Mouse (Mus musculus) liver, embryonic 16.5 days (tissue): ENCODE data around the gene Olfr312. TPM values are rescaled to one million over a fixed set of nuclear protein-coding genes. Genes with fewer than 3 reads are reported as not detected.
"Not testable (repeated sequence)": the region's sequence is repeated elsewhere in the genome, so short reads cannot be mapped to it uniquely, and the experiment has no call there.

Experiments
- ATAC-seq: fragments of 200-750 bp; cut with Nextera tagmentation; 2 replicates; pipeline ENCODE4 v1.8.0; 2017; ENCODE audit warnings: low read depth, mild to moderate bottlenecking, moderate number of reproducible peaks, moderate library complexity
- H3K27ac ChIP-seq: fragments of 300-500 bp; sonication (generic); 2 replicates; pipeline ENCODE4 v1.5.1; 2014; ENCODE audit warnings: mild to moderate bottlenecking, low read length
- H3K27me3 ChIP-seq: fragments of 300-500 bp; sonication (generic); 2 replicates; pipeline ENCODE4 v1.6.1; 2014; ENCODE audit warnings: low read depth, low read length, mixed read lengths; ENCODE audit not compliant: control insufficient read depth, insufficient read depth
- H3K36me3 ChIP-seq: fragments of 300-500 bp; sonication (generic); 2 replicates; pipeline ENCODE4 v1.6.1; 2014; ENCODE audit warnings: mild to moderate bottlenecking; ENCODE audit not compliant: control insufficient read depth, insufficient read depth
- H3K4me1 ChIP-seq: fragments of 300-500 bp; sonication (generic); 2 replicates; pipeline ENCODE4 v1.6.1; 2014; ENCODE audit warnings: low read depth, low read length, mixed read lengths; ENCODE audit not compliant: control insufficient read depth
- H3K4me2 ChIP-seq: fragments of 300-500 bp; sonication (generic); 2 replicates; pipeline ENCODE4 v1.6.1; 2014; ENCODE audit warnings: low read depth, low read length, mixed read lengths
- H3K4me3 ChIP-seq: fragments of 300-500 bp; sonication (generic); 2 replicates; pipeline ENCODE4 v1.5.1; 2014; ENCODE audit warnings: low read depth, mild to moderate bottlenecking, low read length
- H3K9ac ChIP-seq: fragments of 300-500 bp; sonication (generic); 2 replicates; pipeline ENCODE4 v1.6.1; 2014; ENCODE audit warnings: low read depth, low read length
- H3K9me3 ChIP-seq: fragments of 300-500 bp; sonication (generic); replicated peaks from 2 replicates; pipeline ENCODE4 v1.6.1; 2016; ENCODE audit warnings: low read length; ENCODE audit not compliant: control insufficient read depth
- whole genome bisulfite sequencing: fragments of 180-500 bp; shearing (Covaris S2); extraction: QIAGEN DNeasy Blood & Tissue Kit; methylation state at CpG from one replicate; pipeline ENCODE4 v1.1.7; 2014; ENCODE audit not compliant: insufficient replicate concordance; 5-methylcytosine and 5-hydroxymethylcytosine counted together
- polyA plus RNA-seq: library from polyadenylated mRNA; unstranded; fragments of >200 nt; fragmentation: Nextera tagmentation; extraction: Ambion mirVana; gene quantifications from 2 replicates; pipeline ENCODE4 v1.2.1, GENCODE M21; 2015

Olfr312 gene
- polyA plus RNA-seq, 1 experiment from 2014 or later, result not detected

- no peak for ATAC-seq
- WGBS, result 62% methylated on average over 7 of the region's 7 CpGs
- H3K4me1 ChIP-seq, result no peaks in the 10 kb centered on the region
- H3K27me3 ChIP-seq, result no peaks in the 10 kb centered on the region
- H3K4me2 ChIP-seq, result no peak overlapping the region
- no peak overlapping the region for H3K9ac ChIP-seq
- H3K36me3 ChIP-seq, result no peaks in the 10 kb centered on the region
- H3K4me3 ChIP-seq, result no peak overlapping the region
- H3K27ac ChIP-seq, result no peak overlapping the region
- H3K9me3 ChIP-seq, result no peaks in the 10 kb centered on the region
Observed at GRCm38 (mm10) chr11:58796850-58797249, 32.2 kb upstream of the Olfr312 start.

- no peak for ATAC-seq
- Histone ChIP-seq H3K4me3 (no peak overlapping the region), H3K36me3 (no peaks in the 10 kb centered on the region), H3K9me3 (no peaks in the 10 kb centered on the region), H3K4me2 (no peak overlapping the region), H3K27ac (no peak overlapping the region), H3K27me3 (no peaks in the 10 kb centered on the region), H3K4me1 (no peaks in the 10 kb centered on the region; the same call in 1 of the 2 replicates), H3K9ac (no peak overlapping the region)
- WGBS, result 46% methylated on average over 5 of the region's 5 CpGs
Observed at GRCm38 (mm10) chr11:58799747-58800146, 29.3 kb upstream of the Olfr312 start.

GRCm38 (mm10) chr11:58801558-58802228 lies 27.3 kb upstream of the Olfr312 start, which contains the start of gene Fam183b:
Fam183b (minus strand) TSS chr11:58801960.
- no peaks in the 10 kb centered on the region for H3K27me3 ChIP-seq
- no peaks in the 10 kb centered on the region for H3K9me3 ChIP-seq
- WGBS, result 39% methylated on average over 14 of the region's 14 CpGs
- H3K36me3 ChIP-seq, result no peaks in the 10 kb centered on the region
- no peak within 1 kb of the TSS for H3K4me2 ChIP-seq
- no peak within 1 kb of the TSS for H3K4me3 ChIP-seq
- H3K27ac ChIP-seq, result no peak within 1 kb of the TSS
- no peak for ATAC-seq
- H3K9ac ChIP-seq, result no peak within 1 kb of the TSS
- no peaks in the 10 kb centered on the region; the same call in 1 of the 2 replicates for H3K4me1 ChIP-seq

GRCm38 (mm10) chr11:58803871-58804270 lies 25.2 kb upstream of the Olfr312 start:
- ATAC-seq, result no peak
- Histone ChIP-seq H3K4me1 (no peaks in the 10 kb centered on the region; the same call in 1 of the 2 replicates), H3K36me3 (no peaks in the 10 kb centered on the region), H3K9ac (no peak overlapping the region), H3K27ac (no peak overlapping the region), H3K9me3 (no peaks in the 10 kb centered on the region), H3K27me3 (no peaks in the 10 kb centered on the region), H3K4me2 (no peak overlapping the region), H3K4me3 (no peak overlapping the region)
- WGBS, result 43% methylated on average over 4 of the region's 4 CpGs

- Histone ChIP-seq H3K9me3 (no peaks in the 10 kb centered on the region), H3K4me1 (no peaks in the 10 kb centered on the region; the same call in 1 of the 2 replicates), H3K4me2 (no peak overlapping the region), H3K36me3 (no peaks in the 10 kb centered on the region), H3K9ac (no peak overlapping the region), H3K4me3 (no peak overlapping the region), H3K27me3 (no peaks in the 10 kb centered on the region), H3K27ac (no peak overlapping the region)
- no peak for ATAC-seq
- 55% methylated on average over 2 of the region's 2 CpGs for WGBS
Observed at GRCm38 (mm10) chr11:58804393-58804792, 24.6 kb upstream of the Olfr312 start.

GRCm38 (mm10) chr11:58812001-58812400 lies 17.0 kb upstream of the Olfr312 start:
- no peaks in the 10 kb centered on the region for H3K27me3 ChIP-seq
- no peak overlapping the region for H3K4me2 ChIP-seq
- ATAC-seq, result no peak
- H3K4me1 ChIP-seq, result no peaks in the 10 kb centered on the region
- H3K27ac ChIP-seq, result no peak overlapping the region
- 5% methylated on average over 1 of the region's 1 CpGs for WGBS
- H3K4me3 ChIP-seq, result no peak overlapping the region
- H3K9me3 ChIP-seq, result no peaks in the 10 kb centered on the region
- H3K36me3 ChIP-seq, result no peaks in the 10 kb centered on the region
- no peak overlapping the region for H3K9ac ChIP-seq

GRCm38 (mm10) chr11:58814700-58815099 lies 14.3 kb upstream of the Olfr312 start, which contains the start of gene Olfr313:
Olfr313 (plus strand) TSS chr11:58815000.
- not testable (repeated sequence) for H3K4me2 ChIP-seq, H3K9me3 ChIP-seq, H3K4me1 ChIP-seq, H3K27me3 ChIP-seq, H3K27ac ChIP-seq, H3K36me3 ChIP-seq, ATAC-seq, H3K4me3 ChIP-seq, H3K9ac ChIP-seq
- 29% methylated on average over 1 of the region's 1 CpGs for WGBS

GRCm38 (mm10) chr11:58815676-58816075 lies 13.4 kb upstream of the Olfr312 start:
- H3K36me3 ChIP-seq, result no peaks in the 10 kb centered on the region
- no peak overlapping the region for H3K4me2 ChIP-seq
- H3K4me1 ChIP-seq, result no peaks in the 10 kb centered on the region
- no peaks in the 10 kb centered on the region for H3K27me3 ChIP-seq
- WGBS, result 58% methylated on average over 1 of the region's 1 CpGs
- ATAC-seq, result no peak
- no peaks in the 10 kb centered on the region for H3K9me3 ChIP-seq
- H3K9ac ChIP-seq, result no peak overlapping the region
- H3K27ac ChIP-seq, result no peak overlapping the region
- no peak overlapping the region for H3K4me3 ChIP-seq

- Histone ChIP-seq H3K27ac (no peak overlapping the region), H3K4me1 (no peaks in the 10 kb centered on the region), H3K9ac (no peak overlapping the region), H3K4me3 (no peak overlapping the region), H3K36me3 (no peaks in the 10 kb centered on the region), H3K4me2 (no peak overlapping the region), H3K27me3 (no peaks in the 10 kb centered on the region), H3K9me3 (no peaks in the 10 kb centered on the region)
- 38% methylated on average over 3 of the region's 3 CpGs for WGBS
- no peak for ATAC-seq
Observed at GRCm38 (mm10) chr11:58829764-58830163, 727 bp downstream of the Olfr312 start.
